Mouse (Mus musculus): Measurements from ENCODE around the gene Nr1d1. TPM values are rescaled to one million over a fixed set of nuclear protein-coding genes. Genes with fewer than 3 reads are reported as not detected.

The Nr1d1 gene
- 0.93 and 1.2 TPM in 2 replicates for polyA plus RNA-seq (2014; fragmentation: Nextera tagmentation; extraction: Ambion mirVana)

GRCm38 (mm10) chr11:98774582-98775347 lies at the start of gene Nr1d1:
Nr1d1 (minus strand) TSS chr11:98775333.
- H3K4me3 ChIP-seq (ENCODE audit: low read depth, low read length), result peak within 1 kb of the TSS; percentile 24
- ATAC-seq (ENCODE audit: low FRiP score) (no peak; the same call in 1 of the 2 replicates), DNase-seq (ENCODE audit: low spot score, missing footprints) (no peak)
- peaks cover 40% of the 10 kb centered on the region for H3K4me1 ChIP-seq (ENCODE audit: control insufficient read depth, insufficient read depth, low read length)
- H3K9me3 ChIP-seq (ENCODE audit: control insufficient read depth, low read length), result no peaks in the 10 kb centered on the region
- H3K4me2 ChIP-seq, result peak within 1 kb of the TSS; percentile 56
- WGBS, result 1% methylated on average over 22 of the region's 22 CpGs
- no peaks in the 10 kb centered on the region for H3K36me3 ChIP-seq (ENCODE audit: control insufficient read depth, insufficient read depth, low read length)
- peak within 1 kb of the TSS; percentile 49 for H3K9ac ChIP-seq (ENCODE audit: low read length)
- peaks cover 3% of the 10 kb centered on the region; the same call in 1 of the 2 replicates for H3K27me3 ChIP-seq (ENCODE audit: control insufficient read depth, insufficient read depth, low read length)
- 0 out of 2 replicates have a peak within 1 kb of the TSS, but pooled peaks have one; percentile 14 for H3K27ac ChIP-seq (ENCODE audit: low read depth, low read length)

GRCm38 (mm10) chr11:98820968-98821367 lies 45.8 kb upstream of the Nr1d1 start:
- Histone ChIP-seq H3K9me3 (ENCODE audit: control insufficient read depth, low read length) (no peaks in the 10 kb centered on the region), H3K27me3 (ENCODE audit: control insufficient read depth, insufficient read depth, low read length) (no peaks in the 10 kb centered on the region), H3K9ac (ENCODE audit: low read length) (no peak overlapping the region), H3K36me3 (ENCODE audit: control insufficient read depth, insufficient read depth, low read length) (peaks cover 43% of the 10 kb centered on the region), H3K27ac (ENCODE audit: low read depth, low read length) (no peak overlapping the region), H3K4me3 (ENCODE audit: low read depth, low read length) (no peak overlapping the region), H3K4me1 (ENCODE audit: control insufficient read depth, insufficient read depth, low read length) (no peaks in the 10 kb centered on the region), H3K4me2 (no peak overlapping the region)
- WGBS, result 98% methylated on average over 5 of the region's 5 CpGs
- DNase-seq (ENCODE audit: low spot score, missing footprints), result no peak
- no peak for ATAC-seq (ENCODE audit: low FRiP score)

GRCm38 (mm10) chr11:98816706-98817239 lies 41.6 kb upstream of the Nr1d1 start:
- Histone ChIP-seq H3K27ac (ENCODE audit: low read depth, low read length) (no peak overlapping the region), H3K4me3 (ENCODE audit: low read depth, low read length) (no peak overlapping the region), H3K36me3 (ENCODE audit: control insufficient read depth, insufficient read depth, low read length) (peaks cover 33% of the 10 kb centered on the region), H3K9ac (ENCODE audit: low read length) (no peak overlapping the region), H3K4me2 (no peak overlapping the region), H3K27me3 (ENCODE audit: control insufficient read depth, insufficient read depth, low read length) (no peaks in the 10 kb centered on the region), H3K9me3 (ENCODE audit: control insufficient read depth, low read length) (no peaks in the 10 kb centered on the region), H3K4me1 (ENCODE audit: control insufficient read depth, insufficient read depth, low read length) (no peaks in the 10 kb centered on the region)
- ATAC-seq (ENCODE audit: low FRiP score) (no peak), DNase-seq (ENCODE audit: low spot score, missing footprints) (no peak)
- WGBS, result 96% methylated on average over 1 of the region's 1 CpGs

- Histone ChIP-seq H3K27ac (ENCODE audit: low read depth, low read length) (no peak overlapping the region; the same call in 1 of the 2 replicates), H3K9ac (ENCODE audit: low read length) (peak overlapping the region; percentile 93), H3K4me3 (ENCODE audit: low read depth, low read length) (peak overlapping the region; percentile 93), H3K27me3 (ENCODE audit: control insufficient read depth, insufficient read depth, low read length) (no peaks in the 10 kb centered on the region), H3K4me2 (peak overlapping the region; percentile 71), H3K4me1 (ENCODE audit: control insufficient read depth, insufficient read depth, low read length) (peaks cover 15% of the 10 kb centered on the region), H3K36me3 (ENCODE audit: control insufficient read depth, insufficient read depth, low read length) (peaks cover 15% of the 10 kb centered on the region), H3K9me3 (ENCODE audit: control insufficient read depth, low read length) (no peaks in the 10 kb centered on the region)
- DNase-seq (ENCODE audit: low spot score, missing footprints) (no peak), ATAC-seq (ENCODE audit: low FRiP score) (no peak)
- 81% methylated on average over 7 of the region's 7 CpGs for WGBS
Measured at GRCm38 (mm10) chr11:98810686-98811085, 35.6 kb upstream of the Nr1d1 start.

- H3K27ac ChIP-seq (ENCODE audit: low read depth, low read length), result peak overlapping the region; percentile 96
- peak overlapping the region; percentile 71 for H3K4me2 ChIP-seq
- H3K4me1 ChIP-seq (ENCODE audit: control insufficient read depth, insufficient read depth, low read length), result peaks cover 15% of the 10 kb centered on the region
- peak overlapping the region; percentile 93 for H3K9ac ChIP-seq (ENCODE audit: low read length)
- peaks cover 19% of the 10 kb centered on the region for H3K36me3 ChIP-seq (ENCODE audit: control insufficient read depth, insufficient read depth, low read length)
- peak overlapping the region; percentile 93 for H3K4me3 ChIP-seq (ENCODE audit: low read depth, low read length)
- no peaks in the 10 kb centered on the region for H3K27me3 ChIP-seq (ENCODE audit: control insufficient read depth, insufficient read depth, low read length)
- H3K9me3 ChIP-seq (ENCODE audit: control insufficient read depth, low read length), result no peaks in the 10 kb centered on the region
- peak; percentile 99 for ATAC-seq (ENCODE audit: low FRiP score)
- DNase-seq (ENCODE audit: low spot score, missing footprints), result peak; percentile 100
- under 1% methylated on average over 77 of the region's 84 CpGs for WGBS
Measured at GRCm38 (mm10) chr11:98809457-98810290, 34.5 kb upstream of the Nr1d1 start.

- Histone ChIP-seq H3K4me1 (ENCODE audit: control insufficient read depth, insufficient read depth, low read length) (peaks cover 15% of the 10 kb centered on the region), H3K36me3 (ENCODE audit: control insufficient read depth, insufficient read depth, low read length) (peaks cover 29% of the 10 kb centered on the region), H3K9ac (ENCODE audit: low read length) (no peak overlapping the region), H3K9me3 (ENCODE audit: control insufficient read depth, low read length) (no peaks in the 10 kb centered on the region), H3K4me2 (no peak overlapping the region), H3K27ac (ENCODE audit: low read depth, low read length) (no peak overlapping the region; the same call in 1 of the 2 replicates), H3K27me3 (ENCODE audit: control insufficient read depth, insufficient read depth, low read length) (no peaks in the 10 kb centered on the region), H3K4me3 (ENCODE audit: low read depth, low read length) (no peak overlapping the region)
- DNase-seq (ENCODE audit: low spot score, missing footprints) (no peak), ATAC-seq (ENCODE audit: low FRiP score) (no peak)
- 82% methylated on average over 2 of the region's 2 CpGs for WGBS
Measured at GRCm38 (mm10) chr11:98808417-98808816, 33.3 kb upstream of the Nr1d1 start.

GRCm38 (mm10) chr11:98804605-98805004 lies 29.5 kb upstream of the Nr1d1 start, which contains the start of gene Casc3:
Casc3 (plus strand) TSS chr11:98804905.
- WGBS, result 95% methylated on average over 5 of the region's 5 CpGs
- Histone ChIP-seq H3K9me3 (ENCODE audit: control insufficient read depth, low read length) (no peaks in the 10 kb centered on the region), H3K4me1 (ENCODE audit: control insufficient read depth, insufficient read depth, low read length) (peaks cover 5% of the 10 kb centered on the region), H3K4me3 (ENCODE audit: low read depth, low read length) (no peak within 1 kb of the TSS), H3K27me3 (ENCODE audit: control insufficient read depth, insufficient read depth, low read length) (no peaks in the 10 kb centered on the region), H3K9ac (ENCODE audit: low read length) (no peak within 1 kb of the TSS), H3K36me3 (ENCODE audit: control insufficient read depth, insufficient read depth, low read length) (peaks cover 38% of the 10 kb centered on the region), H3K27ac (ENCODE audit: low read depth, low read length) (no peak within 1 kb of the TSS), H3K4me2 (no peak within 1 kb of the TSS)
- DNase-seq (ENCODE audit: low spot score, missing footprints), result no peak
- ATAC-seq (ENCODE audit: low FRiP score), result no peak

GRCm38 (mm10) chr11:98797909-98798308 lies 22.8 kb upstream of the Nr1d1 start:
- peaks cover 23% of the 10 kb centered on the region for H3K4me1 ChIP-seq (ENCODE audit: control insufficient read depth, insufficient read depth, low read length)
- DNase-seq (ENCODE audit: low spot score, missing footprints), result peak; percentile 89
- H3K9ac ChIP-seq (ENCODE audit: low read length), result peak overlapping the region; percentile 99
- peak overlapping the region; percentile 100 for H3K4me3 ChIP-seq (ENCODE audit: low read depth, low read length)
- no peak for ATAC-seq (ENCODE audit: low FRiP score)
- H3K27me3 ChIP-seq (ENCODE audit: control insufficient read depth, insufficient read depth, low read length), result no peaks in the 10 kb centered on the region
- H3K4me2 ChIP-seq, result peak overlapping the region; percentile 69
- no peaks in the 10 kb centered on the region for H3K9me3 ChIP-seq (ENCODE audit: control insufficient read depth, low read length)
- H3K27ac ChIP-seq (ENCODE audit: low read depth, low read length), result no peak overlapping the region
- peaks cover 17% of the 10 kb centered on the region for H3K36me3 ChIP-seq (ENCODE audit: control insufficient read depth, insufficient read depth, low read length)
- WGBS, result 63% methylated on average over 4 of the region's 4 CpGs

Measured in midbrain, embryonic 11.5 days (tissue).